Mouse (Mus musculus): Measurements from ENCODE around the gene Usp3.

Gene Usp3

GRCm38 (mm10) chr9:66604349-66605206 lies 11.6 kb upstream of the Usp3 start:
- no peak for DNase-seq (ENCODE audit: low read depth, low spot score)

GRCm38 (mm10) chr9:66603907-66604306 lies 11.0 kb upstream of the Usp3 start:
- no peak for DNase-seq (ENCODE audit: low read depth, low spot score)

GRCm38 (mm10) chr9:66601006-66601405 lies 8.1 kb upstream of the Usp3 start:
- DNase-seq (ENCODE audit: low read depth, low spot score) = no peak

GRCm38 (mm10) chr9:66600551-66600950 lies 7.6 kb upstream of the Usp3 start:
- no peak for DNase-seq (ENCODE audit: low read depth, low spot score)

- peak; percentile 78 for DNase-seq (ENCODE audit: low read depth, low spot score)
These were observed 6.6 kb upstream of the Usp3 start for GRCm38 (mm10) chr9:66599577-66599976.

GRCm38 (mm10) chr9:66598636-66599035 lies 5.7 kb upstream of the Usp3 start:
- no peak for DNase-seq (ENCODE audit: low read depth, low spot score)

GRCm38 (mm10) chr9:66597480-66598215 lies 4.7 kb upstream of the Usp3 start:
- DNase-seq (ENCODE audit: low read depth, low spot score) = no peak

- DNase-seq (ENCODE audit: low read depth, low spot score) = no peak
These were observed 4.1 kb upstream of the Usp3 start for GRCm38 (mm10) chr9:66597076-66597475.

- no peak for DNase-seq (ENCODE audit: low read depth, low spot score)
These were observed 3.1 kb upstream of the Usp3 start for GRCm38 (mm10) chr9:66595722-66596675.

- no peak for DNase-seq (ENCODE audit: low read depth, low spot score)
These were observed 1.1 kb upstream of the Usp3 start for GRCm38 (mm10) chr9:66594061-66594460.

GRCm38 (mm10) chr9:66593613-66593969 lies 649 bp upstream of the Usp3 start:
- no peak for DNase-seq (ENCODE audit: low read depth, low spot score)

GRCm38 (mm10) chr9:66591851-66592645 lies 894 bp downstream of the Usp3 start:
- DNase-seq (ENCODE audit: low read depth, low spot score) = peak; percentile 57

GRCm38 (mm10) chr9:66590051-66590450 lies 2.9 kb downstream of the Usp3 start:
- no peak for DNase-seq (ENCODE audit: low read depth, low spot score)

- no peak for DNase-seq (ENCODE audit: low read depth, low spot score)
These were observed 5.9 kb downstream of the Usp3 start for GRCm38 (mm10) chr9:66587016-66587415.

- no peak for DNase-seq (ENCODE audit: low read depth, low spot score)
These were observed 6.4 kb downstream of the Usp3 start for GRCm38 (mm10) chr9:66586533-66586932.

GRCm38 (mm10) chr9:66585191-66585590 lies 7.8 kb downstream of the Usp3 start:
- no peak for DNase-seq (ENCODE audit: low read depth, low spot score)

- no peak for DNase-seq (ENCODE audit: low read depth, low spot score)
These were observed 8.8 kb downstream of the Usp3 start for GRCm38 (mm10) chr9:66584176-66584575.

- peak; percentile 50 for DNase-seq (ENCODE audit: low read depth, low spot score)
These were observed 9.7 kb downstream of the Usp3 start for GRCm38 (mm10) chr9:66583244-66583643.

- DNase-seq (ENCODE audit: low read depth, low spot score) = no peak
These were observed 11.2 kb downstream of the Usp3 start for GRCm38 (mm10) chr9:66581694-66582093.

GRCm38 (mm10) chr9:66580722-66581121 lies 12.2 kb downstream of the Usp3 start:
- no peak for DNase-seq (ENCODE audit: low read depth, low spot score)

- DNase-seq (ENCODE audit: low read depth, low spot score) = no peak
These were observed 17.1 kb downstream of the Usp3 start for GRCm38 (mm10) chr9:66575878-66576238.
